ENCODE assay signal across 9 mouse cellular contexts in the genomic region with DNA sequence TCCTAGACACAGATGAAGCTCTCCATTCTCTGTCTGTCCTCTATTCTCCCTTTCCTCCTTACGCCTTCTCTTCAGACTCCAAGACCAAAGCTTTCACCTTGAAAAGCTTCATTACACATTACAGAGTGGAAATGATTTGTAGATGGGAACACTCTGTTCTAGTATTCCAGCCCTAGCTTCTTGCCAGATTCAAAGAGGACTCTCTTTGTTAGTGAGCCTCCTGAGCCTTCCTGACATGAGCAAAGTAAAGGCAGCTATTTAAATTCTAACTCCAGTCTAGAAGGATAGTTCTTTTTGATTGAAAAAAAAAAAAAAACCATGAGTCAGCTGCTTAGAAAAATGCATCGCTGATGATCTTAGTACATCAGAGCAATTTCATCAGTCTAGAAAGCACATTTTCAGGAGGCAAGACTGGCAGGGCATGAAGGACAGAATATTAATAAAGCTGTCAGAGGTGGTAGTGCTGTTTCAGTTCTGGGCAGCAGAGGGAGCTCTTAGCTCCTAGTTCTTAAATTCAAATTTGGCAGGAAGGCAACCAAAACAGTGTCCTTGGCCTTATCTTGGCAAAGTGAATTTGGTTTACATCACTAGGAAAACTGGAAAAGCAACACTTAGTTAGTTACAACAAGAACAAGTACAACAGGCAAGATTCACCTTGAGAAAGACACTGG. TPM values are rescaled to one million over a fixed set of nuclear protein-coding genes. Genes with fewer than 3 reads are reported as not detected.
DNase-seq lines count a peak whose midpoint lies in the region; ATAC-seq and TF ChIP-seq lines count a peak whose summit lies in the region.
"Had no signal": no experiment of that assay in that cellular context is flagged by ENCODE, and none has a peak within 500 bp of the region (broad histone marks: within the 10 kb centered on the region; RNA-seq: fewer than 3 reads in every experiment).

No protein-coding gene starts in this region.

- H3K9me3 ChIP-seq in forebrain, embryonic 10.5 days: no peaks in the 10 kb centered on the region
- no peaks in the 10 kb centered on the region for H3K9me3 ChIP-seq in forebrain, embryonic 12.5 days
- no peaks in the 10 kb centered on the region for H3K9me3 ChIP-seq in lung, postnatal 0 days (ENCODE audit: low read length)

- no peaks in the 10 kb centered on the region for H3K4me1 ChIP-seq in forebrain, embryonic 10.5 days
- H3K4me1 ChIP-seq in forebrain, embryonic 12.5 days: no peaks in the 10 kb centered on the region
- H3K4me1 ChIP-seq in cerebellum, adult 2 months (ENCODE audit: control insufficient read depth, insufficient read depth, low read length): no peaks in the 10 kb centered on the region
- H3K4me1 ChIP-seq in lung, postnatal 0 days (ENCODE audit: insufficient read depth, low read depth, low read length): no peaks in the 10 kb centered on the region

- no peak for TF ChIP-seq POLR2A in cerebellum, adult 2 months (IDR thresholded peaks at IDR 0.05; ENCODE audit: borderline replicate concordance, insufficient read depth, low read length)

- no peak overlapping the region for H3K4me2 ChIP-seq in forebrain, embryonic 12.5 days
- no peak overlapping the region for H3K4me2 ChIP-seq in lung, postnatal 0 days (replicated peaks; ENCODE audit: low read depth, low read length)

- WGBS in forebrain, embryonic 10.5 days: 64% methylated on average over 2 of the region's 2 CpGs
- 51% methylated on average over 2 of the region's 2 CpGs for WGBS in forebrain, embryonic 12.5 days
- 49% methylated on average over 2 of the region's 2 CpGs for WGBS in cerebellum, adult 2 months
- 66% methylated on average over 2 of the region's 2 CpGs for WGBS in lung, postnatal 0 days

- no peak for ATAC-seq in forebrain, embryonic 12.5 days (ENCODE audit: low FRiP score)
- no peak for ATAC-seq in lung, postnatal 0 days

- H3K9ac ChIP-seq in forebrain, embryonic 12.5 days: no peak overlapping the region
- no peak overlapping the region for H3K9ac ChIP-seq in lung, postnatal 0 days (replicated peaks; ENCODE audit: low read depth)

- no peak for TF ChIP-seq EP300 in lung, postnatal 0 days (IDR thresholded peaks at IDR 0.05)

- no peak overlapping the region for H3K4me3 ChIP-seq in forebrain, embryonic 10.5 days
- H3K4me3 ChIP-seq in forebrain, embryonic 12.5 days (replicated peaks): no peak overlapping the region
- no peak overlapping the region for H3K4me3 ChIP-seq in cerebellum, adult 2 months (replicated peaks; ENCODE audit: insufficient read depth, low read depth, low read length)
- H3K4me3 ChIP-seq in lung, postnatal 0 days (ENCODE audit: low read depth, low read length): no peak overlapping the region
- H3K4me3 ChIP-seq: myocyte had no signal

- H3K27me3 ChIP-seq in forebrain, embryonic 10.5 days (ENCODE audit: poor library complexity, severe bottlenecking): no peaks in the 10 kb centered on the region
- no peaks in the 10 kb centered on the region for H3K27me3 ChIP-seq in forebrain, embryonic 12.5 days
- no peaks in the 10 kb centered on the region for H3K27me3 ChIP-seq in cerebellum, adult 2 months (ENCODE audit: control insufficient read depth, insufficient read depth, low read length)
- no peaks in the 10 kb centered on the region for H3K27me3 ChIP-seq in lung, postnatal 0 days (replicated peaks; ENCODE audit: insufficient read depth, low read length)

- DNase-seq in forebrain, embryonic 10.5 days (ENCODE audit: extremely low spot score, low spot score): peak; percentile 24
- DNase-seq in B cell, adult 2 months: peak; percentile 4 to 5
- DNase-seq in cerebellum, adult 2 months: peak; percentile 46 to 52
- DNase-seq in frontal cortex, postnatal 14 days (ENCODE audit: low spot score in 2 of 2): peak; percentile 18 to 63
- DNase-seq in kidney, postnatal 25 days: peak; percentile 54 to 73
- peak; percentile 54 for DNase-seq in lung, postnatal 0 days (ENCODE audit: low spot score)
- peak; percentile 50 for DNase-seq in right cerebral cortex, postnatal 25 days

- H3K36me3 ChIP-seq in forebrain, embryonic 10.5 days (replicated peaks): no peaks in the 10 kb centered on the region
- no peaks in the 10 kb centered on the region for H3K36me3 ChIP-seq in forebrain, embryonic 12.5 days (replicated peaks)
- H3K36me3 ChIP-seq in lung, postnatal 0 days (ENCODE audit: insufficient read depth, low read length): no peaks in the 10 kb centered on the region

- peak; percentile 39; the same call in 1 of the 2 replicates for TF ChIP-seq CTCF in cerebellum, adult 2 months (IDR thresholded peaks at IDR 0.05; ENCODE audit: borderline replicate concordance, insufficient read depth, low read depth, low read length)
- TF ChIP-seq CTCF in lung, postnatal 0 days (IDR thresholded peaks at IDR 0.05): peak; percentile 60

- H3K27ac ChIP-seq in forebrain, embryonic 10.5 days: no peak overlapping the region
- H3K27ac ChIP-seq in forebrain, embryonic 12.5 days: no peak overlapping the region
- no peak overlapping the region for H3K27ac ChIP-seq in cerebellum, adult 2 months (ENCODE audit: insufficient read depth, low read length)
- H3K27ac ChIP-seq in lung, postnatal 0 days (ENCODE audit: low read length): no peak overlapping the region

RNA-seq across cellular contexts. Expression of a gene that starts 41.5 kb away (rescaled TPM):
- not detected in 2 replicates for polyA plus RNA-seq in forebrain, embryonic 10.5 days (2016; fragmentation: Nextera tagmentation; extraction: Ambion mirVana)
- not detected in 2 replicates for polyA plus RNA-seq in forebrain, embryonic 12.5 days (2016; fragmentation: Nextera tagmentation; extraction: Ambion mirVana)
- polyA plus RNA-seq in cerebellum, adult 2 months (2012; rRNA removed): not detected in 2 replicates
- polyA plus RNA-seq in lung, postnatal 0 days (2015; fragmentation: Nextera tagmentation; extraction: Ambion mirVana): not detected in 2 replicates
- polyA plus RNA-seq: myocyte had no signal

Comparison
In these comparisons a context has a peak if more than half of its experiments do, and no peak if none do; other contexts are left out.
1. DNase-seq: peak in every context shown above with its lines; median percentile 64 in kidney, postnatal 25 days; 54 in lung, postnatal 0 days; 50 in right cerebral cortex, postnatal 25 days; 49 in cerebellum, adult 2 months; 40 in frontal cortex, postnatal 14 days; 24 in forebrain, embryonic 10.5 days; 4 in B cell, adult 2 months.